Mouse (Mus musculus) embryo, embryonic 10 days (tissue): ENCODE measurements around the gene Gm8126.
"Not testable (repeated sequence)": the region's sequence is repeated elsewhere in the genome, so short reads cannot be mapped to it uniquely, and the experiment has no call there.

Experiments
- DNase-seq: peaks from one replicate; pipeline ENCODE4 v3.0.0-alpha.2; 2015; ENCODE audit warnings: low spot score

Gene Gm8126

GRCm38 (mm10) chr14:43258349-43258748 lies at the start of gene Gm8126:
TSS of gene Gm8126 (plus strand) at chr14:43258649.
- DNase-seq: not testable (repeated sequence)

- not testable (repeated sequence) for DNase-seq
Measured at GRCm38 (mm10) chr14:43235204-43235603, 23.2 kb upstream of the Gm8126 start, which contains the start of gene Gm8122. TSS of gene Gm8122 (minus strand) at chr14:43235304.

- DNase-seq: not testable (repeated sequence)
Measured at GRCm38 (mm10) chr14:43237769-43238168, 20.7 kb upstream of the Gm8126 start.

- DNase-seq: not testable (repeated sequence)
Measured at GRCm38 (mm10) chr14:43249611-43250170, 8.8 kb upstream of the Gm8126 start.

- not testable (repeated sequence) for DNase-seq
Measured at GRCm38 (mm10) chr14:43250549-43251253, 7.7 kb upstream of the Gm8126 start.

- DNase-seq: not testable (repeated sequence)
Measured at GRCm38 (mm10) chr14:43256511-43256910, 1.9 kb upstream of the Gm8126 start.

- DNase-seq: not testable (repeated sequence)
Measured at GRCm38 (mm10) chr14:43263421-43263820, 5.0 kb downstream of the Gm8126 start.

- DNase-seq: not testable (repeated sequence)
Measured at GRCm38 (mm10) chr14:43268521-43269084, 10.2 kb downstream of the Gm8126 start.

GRCm38 (mm10) chr14:43269211-43269610 lies 10.8 kb downstream of the Gm8126 start:
- not testable (repeated sequence) for DNase-seq

- not testable (repeated sequence) for DNase-seq
Measured at GRCm38 (mm10) chr14:43273161-43273560, 14.7 kb downstream of the Gm8126 start.

GRCm38 (mm10) chr14:43274986-43275511 lies 16.6 kb downstream of the Gm8126 start, which contains the start of gene Gm9732:
TSS of gene Gm9732 (plus strand) at chr14:43275036.
- not testable (repeated sequence) for DNase-seq

GRCm38 (mm10) chr14:43275752-43276151 lies 17.3 kb downstream of the Gm8126 start:
- not testable (repeated sequence) for DNase-seq

GRCm38 (mm10) chr14:43277468-43277867 lies 19.0 kb downstream of the Gm8126 start:
- DNase-seq: not testable (repeated sequence)

GRCm38 (mm10) chr14:43278146-43278545 lies 19.7 kb downstream of the Gm8126 start:
- DNase-seq: not testable (repeated sequence)

GRCm38 (mm10) chr14:43278681-43279080 lies 20.2 kb downstream of the Gm8126 start:
- DNase-seq: not testable (repeated sequence)

- DNase-seq: not testable (repeated sequence)
Measured at GRCm38 (mm10) chr14:43293503-43293902, 35.1 kb downstream of the Gm8126 start, which contains the start of gene Gm8127. TSS of gene Gm8127 (minus strand) at chr14:43293832.
